Mouse (Mus musculus) liver, embryonic 18 days (tissue): ENCODE results near the gene Klhl31. TPM values are rescaled to one million over a fixed set of nuclear protein-coding genes. Genes with fewer than 3 reads are reported as not detected.

Source experiments
- polyA plus RNA-seq: library from polyadenylated mRNA; depleted of rRNA; stranded (reverse); fragments of >200 nt; gene quantifications from 2 replicates; pipeline ENCODE4 v1.2.3, GENCODE M21; 2012; rRNA removed

Gene Klhl31
- polyA plus RNA-seq: 0.01 TPM in 2 replicates

GRCm38 (mm10) chr9:77636450-77636951 is at the start of gene Klhl31:
Klhl31 (plus strand) TSS chr9:77636500.

Other genes with a start within 250 kb of the Klhl31 start
- gene Lrrc1, start 91.6 kb upstream of the Klhl31 start, polyA plus RNA-seq: 2.2 and 2.5 TPM in 2 replicates
- 24.5 and 27.9 TPM in 2 replicates for gene Gclc, start 118.0 kb downstream of the Klhl31 start, polyA plus RNA-seq